Mouse (Mus musculus) myocyte (in vitro differentiated cells): ENCODE results near the gene Inca1.

Experiments
- CEBPB ChIP-seq: IDR thresholded peaks from 2 replicates; pipeline ENCODE4 v1.6.1; 2011; ENCODE audit warnings: mild to moderate bottlenecking, moderate library complexity; ENCODE audit not compliant: poor library complexity, insufficient read depth, severe bottlenecking
- E2F4 ChIP-seq: IDR thresholded peaks from one replicate; pipeline ENCODE4 v1.6.1; 2011; ENCODE audit warnings: mild to moderate bottlenecking, control low read depth, moderate library complexity; ENCODE audit not compliant: insufficient read depth
- MAX ChIP-seq: IDR thresholded peaks from one replicate; pipeline ENCODE4 v1.6.1; 2011; ENCODE audit warnings: low read depth, mild to moderate bottlenecking, control low read depth
- MYOD1 ChIP-seq, 3 experiments: IDR thresholded peaks; one replicate each; pipeline ENCODE4 v1.6.1; 2011; ENCODE audit warnings: control low read depth in 2 of 3, low read depth in 2 of 3, mild to moderate bottlenecking in 2 of 3, moderate library complexity in 1 of 3; ENCODE audit not compliant: insufficient read length in 2 of 3, control insufficient read depth in 1 of 3
- MYOG ChIP-seq, 3 experiments: IDR thresholded peaks; one replicate each; pipeline ENCODE4 v1.6.1; 2011; ENCODE audit warnings: control low read depth in 2 of 3, low read depth in 2 of 3, mild to moderate bottlenecking in 2 of 3; ENCODE audit not compliant: insufficient read length in 2 of 3, control insufficient read depth in 1 of 3, insufficient read depth in 1 of 3
- POLR2A ChIP-seq: IDR thresholded peaks from one replicate; pipeline ENCODE4 v1.6.1; 2011; ENCODE audit warnings: low read depth, mild to moderate bottlenecking, control low read depth, moderate library complexity; ENCODE audit not compliant: insufficient read length
- POLR2AphosphoS2 ChIP-seq: IDR thresholded peaks from one replicate; pipeline ENCODE4 v1.6.1; 2011; ENCODE audit warnings: low read depth, control low read depth; ENCODE audit not compliant: insufficient read length
- REST ChIP-seq: IDR thresholded peaks from one replicate; pipeline ENCODE4 v1.6.1; 2011; ENCODE audit warnings: mild to moderate bottlenecking, control low read depth, moderate library complexity; ENCODE audit not compliant: insufficient read depth, insufficient read length
- SRF ChIP-seq: IDR thresholded peaks from one replicate; pipeline ENCODE4 v1.6.1; 2011; ENCODE audit warnings: low read depth; ENCODE audit not compliant: control insufficient read depth, insufficient read length
- TCF12 ChIP-seq: IDR thresholded peaks from one replicate; pipeline ENCODE4 v1.6.1; 2011; ENCODE audit warnings: mild to moderate bottlenecking, control low read depth; ENCODE audit not compliant: poor library complexity, insufficient read depth, severe bottlenecking
- TCF3 ChIP-seq: IDR thresholded peaks from one replicate; pipeline ENCODE4 v1.6.1; 2011; ENCODE audit warnings: low read depth, control low read depth; ENCODE audit not compliant: insufficient read length
- USF1 ChIP-seq: IDR thresholded peaks from one replicate; pipeline ENCODE4 v1.6.1; 2011; ENCODE audit warnings: low read depth, mild to moderate bottlenecking, control low read depth, moderate library complexity

- TF ChIP-seq MAX (no peak), POLR2A (no peak), TCF12 (peak; percentile 74), POLR2AphosphoS2 (no peak), USF1 (no peak), E2F4 (no peak), MYOD1 (IDR thresholded peaks at IDR 0.05; ENCODE audit: control insufficient read depth in 1 of 3, insufficient read length in 2 of 3, low read depth in 2 of 3) (peak; percentile 34 to 85 (median 51)), TCF3 (peak; percentile 13), CEBPB (no peak), MYOG (IDR thresholded peaks at IDR 0.05; ENCODE audit: control insufficient read depth in 1 of 3, insufficient read depth in 1 of 3, insufficient read length in 2 of 3, low read depth in 2 of 3) (peak in 2 of 3 experiments; percentile 82 to 93), REST (no peak), SRF (no peak)
These were observed 41.4 kb downstream of the Inca1 start for GRCm38 (mm10) chr11:70658521-70658920.
